In the genomic region with DNA sequence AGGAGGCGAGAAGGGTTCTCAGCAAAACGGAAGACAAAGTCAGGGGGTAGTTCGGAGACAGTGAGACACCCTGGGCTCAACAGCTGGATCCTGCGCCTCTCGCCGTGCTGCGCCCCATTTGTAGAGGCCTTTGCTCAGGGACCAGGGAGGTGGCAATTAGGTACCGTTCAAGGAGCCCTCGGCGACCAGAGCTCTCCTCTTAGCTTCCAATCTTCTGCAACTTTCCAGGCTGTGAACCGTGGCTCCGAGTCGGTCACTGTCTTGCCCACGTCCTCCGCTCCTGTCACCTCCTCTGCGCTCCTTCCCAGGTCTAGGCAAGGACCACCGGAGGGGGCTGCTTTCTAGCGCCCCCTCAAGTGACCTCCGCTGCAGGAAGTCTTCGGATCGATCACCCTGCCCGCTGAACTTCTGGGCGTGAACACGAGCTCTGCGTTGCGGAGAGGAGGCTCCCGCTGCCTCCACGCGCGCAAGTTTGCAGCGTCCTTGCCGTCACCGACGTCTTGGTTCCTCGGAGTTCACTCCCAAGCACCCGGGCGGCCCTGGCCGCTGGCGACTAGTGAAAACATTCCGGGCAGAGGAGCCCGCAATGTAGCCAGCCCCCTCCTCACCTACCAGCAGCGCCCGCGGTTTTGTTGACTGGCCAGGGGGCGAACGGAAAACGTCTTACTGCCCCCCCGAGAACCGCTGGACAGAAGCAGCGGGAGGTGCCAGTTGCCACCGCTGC, we compare ENCODE assay signal across 9 mouse cellular contexts. TPM values are rescaled to one million over a fixed set of nuclear protein-coding genes. Genes with fewer than 3 reads are reported as not detected.
A peak's percentile ranks its signal among the peaks of the same experiment; 100 is the strongest.
DNase-seq lines count a peak whose midpoint lies in the region; ATAC-seq lines count a peak whose summit lies in the region.
"Had no signal": no experiment of that assay in that cellular context is flagged by ENCODE, and none has a peak within 500 bp of the region (broad histone marks: within the 10 kb centered on the region; RNA-seq: fewer than 3 reads in every experiment).

No protein-coding gene starts in this region.

- ATAC-seq in lung, embryonic 16.5 days (ENCODE audit: low read depth): no peak; the same call in 1 of the 2 replicates
- ATAC-seq in hindbrain, embryonic 12.5 days (ENCODE audit: low FRiP score): peak; percentile 76
- ATAC-seq in midbrain, embryonic 13.5 days: peak; percentile 79

- H3K36me3 ChIP-seq in lung, embryonic 16.5 days (ENCODE audit: control insufficient read depth, insufficient read depth, low read length): no peaks in the 10 kb centered on the region
- H3K36me3 ChIP-seq in hindbrain, embryonic 12.5 days: no peaks in the 10 kb centered on the region
- H3K36me3 ChIP-seq in midbrain, embryonic 13.5 days: no peaks in the 10 kb centered on the region

- peaks cover 13% of the 10 kb centered on the region; the same call in 1 of the 2 replicates for H3K4me1 ChIP-seq in lung, embryonic 16.5 days (replicated peaks; ENCODE audit: control insufficient read depth, insufficient read depth, low read length)
- peaks cover 22% of the 10 kb centered on the region for H3K4me1 ChIP-seq in hindbrain, embryonic 12.5 days
- H3K4me1 ChIP-seq in midbrain, embryonic 13.5 days (replicated peaks): peaks cover 25% of the 10 kb centered on the region

- DNase-seq in cerebellum, adult 9-10 months: peak; percentile 11
- no peak for DNase-seq in cerebellum, adult 11 months
- no peak for DNase-seq in lung, postnatal 25 days (ENCODE audit: low spot score)
- DNase-seq in adrenal gland, postnatal 36 days: no peak
- DNase-seq in testis, postnatal 14 days (ENCODE audit: low spot score): no peak

- H3K27me3 ChIP-seq in lung, embryonic 16.5 days (ENCODE audit: control insufficient read depth, insufficient read depth, low read depth, low read length): peaks cover 31% of the 10 kb centered on the region
- H3K27me3 ChIP-seq in hindbrain, embryonic 12.5 days: peaks cover 32% of the 10 kb centered on the region
- peaks cover 41% of the 10 kb centered on the region for H3K27me3 ChIP-seq in midbrain, embryonic 13.5 days

- 3% methylated on average over 51 of the region's 51 CpGs for WGBS in lung, embryonic 16.5 days
- 1% methylated on average over 51 of the region's 51 CpGs for WGBS in hindbrain, embryonic 12.5 days
- WGBS in midbrain, embryonic 13.5 days: 2% methylated on average over 51 of the region's 51 CpGs

- H3K9me3 ChIP-seq in lung, embryonic 16.5 days (ENCODE audit: control insufficient read depth, low read length): no peaks in the 10 kb centered on the region
- H3K9me3 ChIP-seq in hindbrain, embryonic 12.5 days (replicated peaks): no peaks in the 10 kb centered on the region
- H3K9me3 ChIP-seq in midbrain, embryonic 13.5 days: no peaks in the 10 kb centered on the region

- peak overlapping the region; percentile 76 for H3K4me2 ChIP-seq in lung, embryonic 16.5 days (ENCODE audit: low read depth, low read length)
- H3K4me2 ChIP-seq in hindbrain, embryonic 12.5 days (replicated peaks): peak overlapping the region; percentile 96
- H3K4me2 ChIP-seq in midbrain, embryonic 13.5 days (replicated peaks): peak overlapping the region; percentile 96

- peak overlapping the region; percentile 46 for H3K4me3 ChIP-seq in lung, embryonic 16.5 days (ENCODE audit: low read length)
- H3K4me3 ChIP-seq in hindbrain, embryonic 12.5 days: peak overlapping the region; percentile 54
- H3K4me3 ChIP-seq in midbrain, embryonic 13.5 days (replicated peaks): peak overlapping the region; percentile 59

- H3K9ac ChIP-seq in lung, embryonic 16.5 days (ENCODE audit: low read length): no peak overlapping the region
- H3K9ac ChIP-seq in hindbrain, embryonic 12.5 days: peak overlapping the region; percentile 54
- peak overlapping the region; percentile 62 for H3K9ac ChIP-seq in midbrain, embryonic 13.5 days (replicated peaks)

- no peak overlapping the region for H3K27ac ChIP-seq in lung, embryonic 16.5 days (ENCODE audit: low read length)
- no peak overlapping the region for H3K27ac ChIP-seq in hindbrain, embryonic 12.5 days
- H3K27ac ChIP-seq in midbrain, embryonic 13.5 days: no peak overlapping the region

RNA-seq across cellular contexts. Expression of gene Alk, which starts 0.4 kb away (rescaled TPM):
- polyA plus RNA-seq in lung, embryonic 16.5 days (2015; fragmentation: Nextera tagmentation; extraction: Ambion mirVana): 0.16 TPM in 1 of 2 replicates, not detected in the other
- polyA plus RNA-seq in hindbrain, embryonic 12.5 days (2016; fragmentation: Nextera tagmentation; extraction: Ambion mirVana): 2.2 and 2.5 TPM in 2 replicates
- 2.7 and 2.9 TPM in 2 replicates for polyA plus RNA-seq in midbrain, embryonic 13.5 days (2015; fragmentation: Nextera tagmentation; extraction: Ambion mirVana)
- not detected for total RNA-seq in adrenal gland, postnatal 36 days (2021)
- polyA plus RNA-seq: C2C12 had no signal
